Mouse (Mus musculus) layer of hippocampus, adult 9-11 months (tissue): ENCODE measurements around the gene Rps12.
"Not testable (repeated sequence)": the region's sequence is repeated elsewhere in the genome, so short reads cannot be mapped to it uniquely, and the experiment has no call there.

ENCODE experiments used
- DNase-seq: peaks from one replicate; pipeline ENCODE4 v3.0.0; 2022

The Rps12 gene

GRCm38 (mm10) chr10:23787062-23787821 is at the start of gene Rps12:
Gene Rps12 (minus strand): TSS chr10:23787275.
- DNase-seq, result peak; percentile 99

GRCm38 (mm10) chr10:23836003-23836964 is 49.2 kb upstream of the Rps12 start:
- DNase-seq, result no peak

GRCm38 (mm10) chr10:23826516-23826915 is 39.4 kb upstream of the Rps12 start:
- DNase-seq, result no peak

- DNase-seq, result no peak
These were observed 29.2 kb upstream of the Rps12 start for GRCm38 (mm10) chr10:23816241-23816640.

- DNase-seq, result peak; percentile 56
These were observed 28.1 kb upstream of the Rps12 start for GRCm38 (mm10) chr10:23815168-23815567.

GRCm38 (mm10) chr10:23812852-23813766 is 26.0 kb upstream of the Rps12 start:
- no peak for DNase-seq

GRCm38 (mm10) chr10:23812438-23812759 is 25.3 kb upstream of the Rps12 start:
- no peak for DNase-seq

GRCm38 (mm10) chr10:23811635-23812437 is 24.8 kb upstream of the Rps12 start:
- DNase-seq, result peak; percentile 50

GRCm38 (mm10) chr10:23806201-23806600 is 19.1 kb upstream of the Rps12 start:
- DNase-seq, result no peak

- DNase-seq, result no peak
These were observed 17.6 kb upstream of the Rps12 start for GRCm38 (mm10) chr10:23804665-23805064.

- no peak for DNase-seq
These were observed 15.8 kb upstream of the Rps12 start for GRCm38 (mm10) chr10:23802911-23803310.

- no peak for DNase-seq
These were observed 12.9 kb upstream of the Rps12 start for GRCm38 (mm10) chr10:23799933-23800332.

GRCm38 (mm10) chr10:23798142-23798541 is 11.1 kb upstream of the Rps12 start:
- DNase-seq, result no peak

GRCm38 (mm10) chr10:23797606-23798005 is 10.5 kb upstream of the Rps12 start:
- DNase-seq, result no peak

- peak; percentile 15 for DNase-seq
These were observed 9.8 kb upstream of the Rps12 start, which contains the start of gene Slc18b1 for GRCm38 (mm10) chr10:23796551-23797503. Gene Slc18b1 (plus strand): TSS chr10:23796986.

- DNase-seq, result no peak
These were observed 8.9 kb upstream of the Rps12 start for GRCm38 (mm10) chr10:23795871-23796520.

- DNase-seq, result no peak
These were observed 1.1 kb upstream of the Rps12 start for GRCm38 (mm10) chr10:23788056-23788600.

GRCm38 (mm10) chr10:23786631-23787038 is 440 bp downstream of the Rps12 start:
- DNase-seq, result peak; percentile 29

GRCm38 (mm10) chr10:23786040-23786439 is 1.0 kb downstream of the Rps12 start:
- DNase-seq, result no peak

GRCm38 (mm10) chr10:23785599-23785998 is 1.5 kb downstream of the Rps12 start:
- DNase-seq, result not testable (repeated sequence)
